8 mouse cellular contexts compared by ENCODE assay signal in genomic region chr5:106801886-106802798, GRCm38 (mm10).
DNase-seq lines count a peak whose midpoint lies in the region; ATAC-seq and TF ChIP-seq lines count a peak whose summit lies in the region.

No protein-coding gene starts in this region.

- no peak for TF ChIP-seq POLR2A in small intestine, adult 2 months (IDR thresholded peaks at IDR 0.05; ENCODE audit: low read depth, low read length)

- peak; percentile 54 for DNase-seq in 3134 (ENCODE audit: extremely low read depth, insufficient read length, low spot score)
- peak; percentile 85 for DNase-seq in adrenal gland, postnatal 25 days
- DNase-seq in heart, adult 11 months, result peak; percentile 95
- DNase-seq in kidney, adult 11 months, result peak; percentile 65
- peak; percentile 94 for DNase-seq in left cerebral cortex, postnatal 4 days

- no peaks in the 10 kb centered on the region for H3K36me3 ChIP-seq in embryonic facial prominence, embryonic 13.5 days
- no peaks in the 10 kb centered on the region for H3K36me3 ChIP-seq in midbrain, embryonic 12.5 days
- no peaks in the 10 kb centered on the region for H3K36me3 ChIP-seq in small intestine, adult 2 months (ENCODE audit: control insufficient read depth, insufficient read depth, low read length)

- H3K4me2 ChIP-seq in embryonic facial prominence, embryonic 13.5 days, result peak overlapping the region; percentile 68
- H3K4me2 ChIP-seq in midbrain, embryonic 12.5 days (replicated peaks), result peak overlapping the region; percentile 43

- peak; percentile 90 for TF ChIP-seq CTCF in small intestine, adult 2 months (IDR thresholded peaks at IDR 0.05; ENCODE audit: extremely low read depth, insufficient read length, insufficient replicate concordance, low read depth, low read length)

- 0 out of 2 replicates have a peak, but pooled peaks have one; percentile 33 for ATAC-seq in embryonic facial prominence, embryonic 13.5 days (ENCODE audit: insufficient number of reproducible peaks, insufficient read depth, low FRiP score, low TSS enrichment, low read depth)
- ATAC-seq in midbrain, embryonic 12.5 days (ENCODE audit: low FRiP score, low read depth), result peak; percentile 60

- H3K9ac ChIP-seq in embryonic facial prominence, embryonic 13.5 days, result 0 out of 2 replicates have a peak overlapping the region, but pooled peaks have one; percentile 37
- no peak overlapping the region for H3K9ac ChIP-seq in midbrain, embryonic 12.5 days (replicated peaks)

- H3K9me3 ChIP-seq in embryonic facial prominence, embryonic 13.5 days, result no peaks in the 10 kb centered on the region
- H3K9me3 ChIP-seq in midbrain, embryonic 12.5 days, result no peaks in the 10 kb centered on the region

- H3K4me3 ChIP-seq in embryonic facial prominence, embryonic 13.5 days, result peak overlapping the region; percentile 36
- peak overlapping the region; percentile 19 for H3K4me3 ChIP-seq in midbrain, embryonic 12.5 days
- peak overlapping the region; percentile 25 for H3K4me3 ChIP-seq in small intestine, adult 2 months (ENCODE audit: low read depth, low read length)

- H3K27me3 ChIP-seq in embryonic facial prominence, embryonic 13.5 days, result peaks cover 5% of the 10 kb centered on the region; the same call in 1 of the 2 replicates
- peaks cover 7% of the 10 kb centered on the region for H3K27me3 ChIP-seq in midbrain, embryonic 12.5 days
- H3K27me3 ChIP-seq in small intestine, adult 2 months (ENCODE audit: control insufficient read depth, insufficient read depth, low read length), result no peaks in the 10 kb centered on the region

- no peak overlapping the region for H3K27ac ChIP-seq in embryonic facial prominence, embryonic 13.5 days
- H3K27ac ChIP-seq in midbrain, embryonic 12.5 days (replicated peaks), result no peak overlapping the region
- no peak overlapping the region for H3K27ac ChIP-seq in small intestine, adult 2 months (ENCODE audit: insufficient read depth, low read depth, low read length)

- 5% methylated on average over 32 of the region's 32 CpGs for WGBS in embryonic facial prominence, embryonic 13.5 days
- WGBS in midbrain, embryonic 12.5 days, result 7% methylated on average over 32 of the region's 32 CpGs
- WGBS in small intestine, adult 2 months, result 8% methylated on average over 32 of the region's 32 CpGs

- intact Hi-C loops in left cerebral cortex, postnatal 4 days (cut with DNase I), result loop anchor here (5.0 kb wide), 1 partner anchor 340 kb away; no protein-coding TSS in a partner anchor

- peaks cover 15% of the 10 kb centered on the region for H3K4me1 ChIP-seq in embryonic facial prominence, embryonic 13.5 days
- peaks cover 10% of the 10 kb centered on the region; the same call in 1 of the 2 replicates for H3K4me1 ChIP-seq in midbrain, embryonic 12.5 days
- H3K4me1 ChIP-seq in small intestine, adult 2 months (ENCODE audit: control insufficient read depth, insufficient read depth, insufficient read length, low read length), result no peaks in the 10 kb centered on the region
